Mouse (Mus musculus) liver, adult 2 months (tissue): ENCODE results near the gene Yif1a.

ENCODE experiments used
- CTCF ChIP-seq: fragments of 200-500 bp; IDR thresholded peaks from 2 replicates; pipeline ENCODE4 v1.5.1; 2011; ENCODE audit warnings: low read depth, low read length, control low read depth
- POLR2A ChIP-seq: fragments of 200-500 bp; IDR thresholded peaks from 2 replicates; pipeline ENCODE4 v1.6.1; 2011; ENCODE audit warnings: low read length, control low read depth; ENCODE audit not compliant: insufficient read depth; ENCODE audit errors: extremely low read depth

GRCm38 (mm10) chr19:5085145-5085863, 3.0 kb upstream of the Yif1a start, which contains the start of gene Tmem151a:
- no peak for TF ChIP-seq CTCF
- no peak for TF ChIP-seq POLR2A
